Mouse (Mus musculus) thymus, adult 2 months (tissue): ENCODE data around the gene Hs6st1. TPM values are rescaled to one million over a fixed set of nuclear protein-coding genes. Genes with fewer than 3 reads are reported as not detected.
"Not testable (repeated sequence)": the region's sequence is repeated elsewhere in the genome, so short reads cannot be mapped to it uniquely, and the experiment has no call there.

Experiments
- DNase-seq: peaks from one replicate; pipeline ENCODE4 v3.0.0; 2021
- H3K27ac ChIP-seq: fragments of 200-500 bp; 2 replicates; pipeline ENCODE4 v1.5.1; 2012; ENCODE audit warnings: low read length, control low read depth; ENCODE audit not compliant: control insufficient read depth, insufficient read depth
- H3K27me3 ChIP-seq: fragments of 200-500 bp; 2 replicates; pipeline ENCODE4 v1.6.1; 2012; ENCODE audit warnings: mild to moderate bottlenecking, low read length, moderate library complexity, mixed read lengths; ENCODE audit not compliant: control insufficient read depth, insufficient read depth
- H3K36me3 ChIP-seq: fragments of 200-500 bp; 2 replicates; pipeline ENCODE4 v1.6.1; 2012; ENCODE audit warnings: mild to moderate bottlenecking, low read length, moderate library complexity; ENCODE audit not compliant: control insufficient read depth, insufficient read depth
- H3K4me1 ChIP-seq: fragments of 200-500 bp; replicated peaks from 2 replicates; pipeline ENCODE4 v1.6.1; 2012; ENCODE audit warnings: low read length; ENCODE audit not compliant: control insufficient read depth, insufficient read depth
- H3K4me3 ChIP-seq: fragments of 200-500 bp; 2 replicates; pipeline ENCODE4 v1.5.1; 2012; ENCODE audit warnings: mild to moderate bottlenecking, low read length, control low read depth, moderate library complexity; ENCODE audit not compliant: control insufficient read depth, insufficient read depth
- CTCF ChIP-seq: fragments of 200-500 bp; IDR thresholded peaks from 2 replicates; pipeline ENCODE4 v1.5.1; 2012; ENCODE audit warnings: mild to moderate bottlenecking, control low read depth, low read length, moderate library complexity, borderline replicate concordance; ENCODE audit not compliant: control insufficient read depth, poor library complexity, insufficient read depth; ENCODE audit errors: extremely low read depth
- POLR2A ChIP-seq: fragments of 200-500 bp; IDR thresholded peaks from 2 replicates; pipeline ENCODE4 v1.6.1; 2012; ENCODE audit warnings: mild to moderate bottlenecking, low read length, control low read depth, moderate library complexity; ENCODE audit not compliant: control insufficient read depth, poor library complexity, insufficient read depth; ENCODE audit errors: extremely low read depth
- WGBS: fragments of 180-500 bp; shearing (Covaris S2); methylation state at CpG from one replicate; pipeline ENCODE4 v1.1.7; 2018; 5-methylcytosine and 5-hydroxymethylcytosine counted together
- polyA plus RNA-seq: library from polyadenylated mRNA; depleted of rRNA; stranded (reverse); fragments of >200 nt; gene quantifications from 2 replicates; pipeline ENCODE4 v1.2.3, GENCODE M21; 2012; rRNA removed

Gene Hs6st1
- 125 and 128 TPM in 2 replicates for polyA plus RNA-seq

- H3K4me1 ChIP-seq = peaks cover 47% of the 10 kb centered on the region
- DNase-seq = peak; percentile 92
- TF ChIP-seq POLR2A = peak; percentile 88
- peak; percentile 60; the same call in 1 of the 2 replicates for TF ChIP-seq CTCF
Measured at GRCm38 (mm10) chr1:36068076-36068475, at the start of gene Hs6st1. Gene Hs6st1 (plus strand): TSS chr1:36068400.

GRCm38 (mm10) chr1:36018617-36019016 lies 49.6 kb upstream of the Hs6st1 start:
- DNase-seq = no peak
- Histone ChIP-seq H3K36me3 (no peaks in the 10 kb centered on the region), H3K27me3 (no peaks in the 10 kb centered on the region), H3K27ac (no peak overlapping the region), H3K4me3 (no peak overlapping the region), H3K4me1 (no peaks in the 10 kb centered on the region)
- 89% methylated on average over 4 of the region's 4 CpGs for WGBS
- TF ChIP-seq POLR2A = no peak
- no peak for TF ChIP-seq CTCF

More at GRCm38 (mm10) chr1:36068076-36068475, at the start of gene Hs6st1:
- Histone ChIP-seq H3K36me3 (no peaks in the 10 kb centered on the region), H3K4me3 (peak within 1 kb of the TSS; percentile 67), H3K27ac (peak within 1 kb of the TSS; percentile 74), H3K27me3 (no peaks in the 10 kb centered on the region)
- 1% methylated on average over 55 of the region's 55 CpGs for WGBS

GRCm38 (mm10) chr1:36019161-36019560 lies 49.0 kb upstream of the Hs6st1 start:
- H3K36me3 ChIP-seq = no peaks in the 10 kb centered on the region
- no peaks in the 10 kb centered on the region for H3K27me3 ChIP-seq
- no peak overlapping the region for H3K4me3 ChIP-seq
- H3K4me1 ChIP-seq = no peaks in the 10 kb centered on the region
- TF ChIP-seq POLR2A (no peak), CTCF (no peak)
- DNase-seq = no peak
- H3K27ac ChIP-seq = no peak overlapping the region
- WGBS = 99% methylated on average over 2 of the region's 2 CpGs

- H3K4me3 ChIP-seq = no peak overlapping the region
- H3K27me3 ChIP-seq = no peaks in the 10 kb centered on the region
- no peak for TF ChIP-seq CTCF
- no peak for TF ChIP-seq POLR2A
- H3K4me1 ChIP-seq = peaks cover 9% of the 10 kb centered on the region
- WGBS = over 99% methylated on average over 4 of the region's 4 CpGs
- DNase-seq = no peak
- H3K36me3 ChIP-seq = no peaks in the 10 kb centered on the region
- H3K27ac ChIP-seq = no peak overlapping the region
Measured at GRCm38 (mm10) chr1:36020315-36020714, 47.9 kb upstream of the Hs6st1 start.

GRCm38 (mm10) chr1:36030421-36030821 lies 37.8 kb upstream of the Hs6st1 start:
- no peak overlapping the region for H3K4me3 ChIP-seq
- no peak for DNase-seq
- peaks cover 6% of the 10 kb centered on the region for H3K4me1 ChIP-seq
- no peak overlapping the region for H3K27ac ChIP-seq
- TF ChIP-seq POLR2A (no peak), CTCF (no peak)
- no peaks in the 10 kb centered on the region for H3K36me3 ChIP-seq
- no peaks in the 10 kb centered on the region for H3K27me3 ChIP-seq
- 74% methylated on average over 10 of the region's 10 CpGs for WGBS

- H3K27ac ChIP-seq = no peak overlapping the region
- no peaks in the 10 kb centered on the region for H3K36me3 ChIP-seq
- no peaks in the 10 kb centered on the region for H3K27me3 ChIP-seq
- DNase-seq = no peak
- H3K4me1 ChIP-seq = no peaks in the 10 kb centered on the region
- TF ChIP-seq POLR2A (no peak), CTCF (no peak)
- no peak overlapping the region for H3K4me3 ChIP-seq
- 90% methylated on average over 8 of the region's 8 CpGs for WGBS
Measured at GRCm38 (mm10) chr1:36038769-36039168, 29.4 kb upstream of the Hs6st1 start.

- 90% methylated on average over 3 of the region's 3 CpGs for WGBS
- no peak for DNase-seq
- TF ChIP-seq CTCF (no peak), POLR2A (no peak)
- no peak overlapping the region for H3K27ac ChIP-seq
- H3K27me3 ChIP-seq = no peaks in the 10 kb centered on the region
- H3K4me1 ChIP-seq = no peaks in the 10 kb centered on the region
- no peak overlapping the region for H3K4me3 ChIP-seq
- no peaks in the 10 kb centered on the region for H3K36me3 ChIP-seq
Measured at GRCm38 (mm10) chr1:36042072-36042471, 26.1 kb upstream of the Hs6st1 start.

- not testable (repeated sequence) for H3K4me1 ChIP-seq, H3K27ac ChIP-seq, H3K4me3 ChIP-seq, DNase-seq, H3K36me3 ChIP-seq, H3K27me3 ChIP-seq
- WGBS = 97% methylated on average over 5 of the region's 5 CpGs
Measured at GRCm38 (mm10) chr1:36043793-36044192, 24.4 kb upstream of the Hs6st1 start.
